Mouse (Mus musculus): ENCODE data around the gene Ptpn5.

Ptpn5 gene

DNA sequence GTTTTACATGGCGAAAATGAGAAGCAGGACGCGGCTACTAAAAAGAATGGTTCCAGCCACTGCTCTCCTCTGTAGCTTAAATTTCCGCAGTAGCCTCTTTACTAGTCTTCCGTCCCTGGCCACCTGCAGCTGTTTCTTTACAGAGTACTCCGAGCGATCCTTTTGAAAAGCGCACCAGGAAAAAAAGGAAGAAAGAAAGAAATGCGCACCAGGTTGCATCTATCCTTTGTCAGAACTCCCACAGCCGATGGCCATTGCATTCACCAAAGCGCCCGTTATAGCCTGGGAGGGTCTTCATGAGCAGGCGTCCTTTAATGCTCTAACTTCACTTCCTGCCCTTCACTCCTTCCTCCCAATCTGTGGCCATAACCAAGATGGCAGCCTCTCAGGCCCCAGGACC, at the start of gene Ptpn5:
Gene Ptpn5 (minus strand): TSS at position 354 of the 400 bp plus-strand sequence.
- no peak for DNase-seq (ENCODE audit: low spot score in 2 of 2)

DNA sequence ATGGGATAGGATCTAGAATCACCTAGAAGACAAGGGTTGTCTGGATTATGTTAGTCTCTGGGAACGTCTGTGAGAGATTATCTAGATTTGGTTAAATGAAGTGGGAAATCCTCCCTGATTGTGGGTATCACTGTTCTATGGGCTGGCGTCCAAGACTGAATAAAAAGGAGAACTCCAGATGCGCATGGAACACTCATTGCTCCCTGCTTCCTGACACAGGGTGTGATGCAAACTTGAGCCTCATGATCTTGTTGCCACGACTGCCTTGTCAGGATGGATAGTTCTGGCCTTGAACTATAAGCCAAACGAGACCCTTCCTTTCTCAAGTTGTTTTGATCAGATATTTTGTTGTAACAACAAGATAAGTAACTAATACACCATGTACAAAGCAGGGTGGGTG, 37.3 kb upstream of the Ptpn5 start:
- DNase-seq (ENCODE audit: low spot score in 2 of 2): no peak

DNA sequence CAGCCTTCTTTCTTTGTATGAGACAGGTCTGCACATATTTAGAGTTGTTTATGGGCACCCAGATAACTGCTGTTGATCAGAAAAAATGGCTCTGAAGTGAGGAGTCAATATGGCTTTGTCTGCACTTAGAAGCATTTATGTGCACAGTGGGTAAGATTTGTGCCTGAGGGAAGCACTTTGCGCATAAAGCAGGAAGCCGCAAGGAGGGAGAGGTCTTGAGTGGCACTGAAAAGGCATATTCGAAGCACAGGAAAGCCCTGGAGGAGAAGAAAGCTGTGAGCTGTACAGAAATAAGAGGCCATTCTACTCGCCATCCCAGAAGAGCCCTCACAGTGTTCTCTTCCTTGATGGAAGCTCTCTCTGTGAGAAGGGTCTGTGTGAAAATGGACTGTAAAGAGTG, 31.5 kb upstream of the Ptpn5 start:
- DNase-seq (ENCODE audit: low spot score in 2 of 2): no peak

DNA sequence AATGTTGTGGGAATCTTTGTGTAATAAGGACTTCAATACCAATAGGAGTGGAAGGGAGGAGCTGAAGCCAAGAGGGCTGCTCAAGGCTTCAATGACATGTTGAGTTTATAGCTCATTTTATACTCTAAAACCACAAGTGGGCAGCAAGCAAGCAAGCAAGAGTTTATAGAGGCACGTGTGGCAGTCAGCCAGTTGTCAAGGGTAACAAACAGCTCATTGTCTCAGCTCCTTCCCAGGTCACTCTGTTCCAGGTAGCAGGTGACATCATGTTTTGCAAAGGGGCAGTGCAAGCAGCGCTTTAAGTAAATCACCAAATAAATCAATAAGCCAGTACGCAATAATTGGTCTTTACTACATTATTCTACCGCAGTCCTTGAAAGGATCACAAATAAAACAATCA, 29.7 kb upstream of the Ptpn5 start:
- DNase-seq (ENCODE audit: low spot score in 2 of 2): no peak

DNA sequence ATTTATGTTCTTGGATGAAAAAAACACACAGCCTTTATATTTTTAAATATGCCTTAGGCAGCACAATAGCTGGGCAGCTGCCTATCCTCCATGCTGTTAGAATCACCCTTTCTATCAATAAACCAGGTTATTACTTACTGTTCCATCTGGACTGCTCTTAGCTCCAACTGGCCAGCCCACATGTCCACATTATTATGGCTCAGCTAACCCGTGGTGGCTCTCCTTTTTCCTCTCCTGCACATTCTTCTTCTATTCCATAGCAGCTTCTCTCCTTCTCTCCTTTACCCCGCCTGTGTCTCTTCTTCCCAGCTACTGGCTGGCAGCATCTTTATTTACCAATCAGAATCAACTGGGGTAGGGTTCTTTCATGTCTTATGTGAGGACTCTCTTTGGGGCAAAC, 25.0 kb upstream of the Ptpn5 start:
- no peak for DNase-seq (ENCODE audit: low spot score in 2 of 2)

DNA sequence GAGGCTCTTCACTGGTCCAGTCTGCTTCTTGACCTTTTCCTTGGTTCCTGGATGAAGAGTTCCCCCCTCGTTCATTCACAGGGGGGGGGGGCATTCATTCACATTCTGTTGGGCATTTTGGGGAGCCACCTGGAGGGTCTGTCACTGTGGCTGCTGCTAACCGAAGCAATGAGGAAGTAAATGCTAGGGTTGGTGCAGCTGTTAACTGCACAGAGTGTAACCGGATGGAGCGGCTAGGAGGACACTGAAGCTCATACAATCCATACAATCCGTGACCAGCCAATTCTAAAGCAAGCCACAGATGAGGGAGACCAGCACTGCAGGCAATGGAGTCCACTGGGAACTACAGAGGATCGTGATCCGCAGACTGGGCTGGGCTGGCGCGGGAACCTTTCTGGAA, 24.3 kb upstream of the Ptpn5 start:
- no peak for DNase-seq (ENCODE audit: low spot score in 2 of 2)

DNA sequence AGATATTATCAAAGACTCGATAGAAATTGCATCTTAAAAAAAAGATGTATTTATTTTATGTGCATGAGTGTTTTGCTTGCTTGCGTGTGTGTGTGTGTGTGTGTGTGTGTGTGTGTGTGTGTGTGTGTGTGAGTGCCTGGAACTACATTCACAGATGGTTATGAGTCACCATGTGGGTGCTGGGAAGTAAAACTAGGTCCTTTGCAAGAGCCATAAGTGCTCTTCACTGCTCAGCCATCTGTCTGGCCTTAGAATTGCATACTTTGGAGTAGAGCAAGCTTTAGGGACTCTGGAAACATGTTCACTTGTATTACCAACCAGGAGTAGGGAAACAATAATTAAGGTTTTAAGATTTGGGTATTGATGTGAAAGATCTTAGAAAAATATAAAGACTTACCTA, 22.4 kb upstream of the Ptpn5 start:
- no peak for DNase-seq (ENCODE audit: low spot score in 2 of 2)

DNA sequence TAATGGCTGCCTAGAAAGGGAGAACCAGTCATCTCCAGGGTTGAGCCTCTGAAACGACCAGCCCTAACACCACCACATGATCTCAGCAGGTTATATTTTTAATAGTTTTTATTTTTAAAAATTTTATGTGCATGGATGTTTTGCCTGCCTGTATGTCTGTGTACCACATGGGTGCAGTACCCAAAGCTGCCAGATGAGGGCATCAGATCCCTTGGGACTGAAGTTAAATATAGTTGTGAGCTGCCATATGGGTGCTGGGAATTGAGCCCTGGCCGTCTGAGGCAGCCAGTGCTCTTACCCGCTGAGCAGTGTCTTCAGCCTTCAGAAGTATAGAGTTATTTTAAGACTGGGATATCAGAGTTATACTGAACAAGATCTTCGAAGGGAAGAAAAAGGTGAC, 21.9 kb upstream of the Ptpn5 start:
- DNase-seq (ENCODE audit: low spot score in 2 of 2): no peak

DNA sequence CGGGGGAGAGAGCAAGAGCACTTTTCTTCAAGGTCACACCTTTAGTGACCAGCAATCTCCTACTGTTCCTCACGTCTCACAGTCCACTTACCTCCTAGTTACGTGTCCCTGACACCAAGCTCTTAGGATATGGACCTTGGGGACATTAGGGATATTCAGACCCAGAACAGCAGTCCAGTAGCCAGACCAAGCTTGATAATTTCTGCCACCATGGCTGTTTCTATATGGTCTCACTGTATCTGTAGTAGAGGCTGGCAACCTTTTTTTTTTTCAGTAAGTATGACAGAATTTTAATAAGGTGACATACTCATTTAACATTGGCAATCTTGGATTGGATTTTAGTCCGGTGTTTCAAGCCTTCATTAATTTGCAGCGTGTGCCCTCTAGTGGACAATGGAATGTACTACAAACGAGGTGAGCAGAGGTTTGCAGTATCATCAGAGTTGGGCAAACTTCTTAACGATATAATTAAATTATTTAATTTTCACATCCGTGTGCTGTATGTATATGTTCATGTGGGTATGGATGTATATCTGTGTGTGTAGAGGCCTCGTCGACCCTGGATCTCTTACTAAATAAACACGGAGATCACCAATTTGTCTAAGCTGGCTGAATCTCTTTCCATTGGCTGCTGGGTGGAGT, 17.1 kb upstream of the Ptpn5 start:
- DNase-seq (ENCODE audit: low spot score in 2 of 2): peak in 1 of 2 experiments; percentile 30

DNA sequence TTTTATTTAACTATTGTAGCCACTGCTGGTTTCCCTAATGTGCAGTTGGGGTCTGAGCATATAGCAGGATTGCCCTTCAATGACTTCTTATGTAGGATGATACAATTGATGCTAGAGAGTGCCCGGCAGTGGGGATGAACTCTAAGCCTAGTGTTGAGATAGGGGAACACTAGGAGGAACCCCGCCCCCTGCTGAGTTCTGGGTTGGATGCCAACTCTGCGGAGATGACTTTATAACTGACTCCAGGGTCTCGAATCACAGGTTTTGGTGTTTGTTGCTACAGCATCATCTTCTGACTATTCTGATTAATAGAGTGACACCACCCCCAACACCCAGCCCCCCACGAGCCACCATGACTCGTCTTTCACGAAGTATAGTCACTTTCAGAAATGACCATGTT, 14.8 kb upstream of the Ptpn5 start:
- no peak for DNase-seq (ENCODE audit: low spot score in 2 of 2)

DNA sequence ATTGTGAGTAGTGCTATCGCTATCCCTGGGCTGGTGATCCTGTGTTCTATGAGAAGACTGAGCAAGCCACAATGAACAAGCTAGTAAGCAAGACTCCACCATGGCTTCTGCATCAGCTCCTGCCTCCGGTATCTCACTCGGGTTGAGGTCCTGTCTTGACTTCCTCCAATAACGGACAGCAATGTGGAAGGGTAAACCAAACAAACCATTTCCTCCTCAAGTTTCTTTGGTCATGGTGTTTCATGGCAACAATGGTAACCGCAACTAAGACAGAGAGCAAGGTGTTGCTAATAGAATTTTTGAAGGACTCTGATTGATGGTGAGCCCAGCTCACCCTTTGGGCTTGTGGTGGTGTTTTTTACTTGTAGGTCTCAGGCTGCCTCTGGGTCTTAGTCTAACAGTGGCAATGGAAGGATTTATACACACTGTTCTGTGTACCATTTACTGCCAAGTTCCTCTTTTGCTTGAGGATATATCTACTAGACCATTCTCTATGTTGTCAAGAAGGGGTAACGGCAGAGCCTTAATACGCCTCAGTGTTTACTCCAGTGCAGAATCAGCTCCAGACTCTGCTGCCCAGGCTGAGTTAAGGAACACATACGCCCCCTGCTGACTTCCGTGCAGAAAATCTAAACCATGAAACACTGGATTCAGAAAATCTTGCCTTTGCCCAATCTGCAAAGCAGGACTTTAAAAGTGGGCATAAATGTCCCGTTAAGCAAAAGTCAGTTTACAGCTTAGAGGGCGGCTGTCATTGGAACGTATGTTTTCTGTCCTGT, 12.7 kb upstream of the Ptpn5 start:
- DNase-seq (ENCODE audit: low spot score in 2 of 2): peak in 1 of 2 experiments; percentile 48

DNA sequence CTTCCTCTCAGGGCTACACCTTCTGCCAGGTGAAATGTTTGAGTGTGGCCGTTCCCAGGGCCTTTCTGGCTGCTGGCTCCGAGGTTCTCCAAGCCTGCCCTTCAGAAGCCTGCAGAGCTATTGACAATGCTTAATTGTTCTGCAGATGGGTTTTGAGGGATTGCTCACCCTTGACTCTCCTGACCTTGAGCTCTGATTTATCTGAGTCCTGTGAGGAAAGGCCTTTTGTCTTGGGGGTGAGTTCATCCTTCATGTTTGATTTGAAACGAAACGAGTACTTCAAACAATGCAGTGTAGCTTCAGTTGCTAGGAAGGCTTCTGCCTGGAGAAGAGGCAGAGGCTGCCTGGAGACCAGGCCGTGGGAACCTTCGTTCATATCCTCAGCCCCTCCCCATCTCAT, 10.8 kb upstream of the Ptpn5 start:
- no peak for DNase-seq (ENCODE audit: low spot score in 2 of 2)

DNA sequence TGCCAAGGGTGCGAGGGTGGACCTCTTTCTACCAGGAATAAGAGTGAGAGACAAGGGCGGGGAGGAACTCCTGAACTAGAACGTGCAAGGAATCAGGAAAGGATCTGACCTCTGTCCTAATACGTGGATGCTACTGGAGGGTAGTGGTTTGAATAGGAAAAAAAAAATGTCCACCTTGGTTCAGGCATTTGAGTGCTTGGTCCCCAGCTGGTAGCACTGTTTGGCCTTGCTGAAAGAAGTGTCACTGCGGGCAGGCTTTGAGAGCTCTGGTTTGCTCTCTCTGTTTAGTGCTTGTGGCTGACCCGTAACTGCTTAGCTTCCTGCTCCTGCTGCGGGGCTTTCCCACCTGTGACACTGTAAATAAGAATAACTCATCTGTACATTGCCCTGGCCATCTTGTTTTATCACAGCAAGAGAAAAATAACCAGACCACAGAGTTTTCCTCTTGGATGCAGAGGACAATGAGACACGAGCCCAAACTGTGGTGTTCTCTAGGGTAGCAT, 6.4 kb upstream of the Ptpn5 start:
- DNase-seq (ENCODE audit: low spot score in 2 of 2): no peak

DNA sequence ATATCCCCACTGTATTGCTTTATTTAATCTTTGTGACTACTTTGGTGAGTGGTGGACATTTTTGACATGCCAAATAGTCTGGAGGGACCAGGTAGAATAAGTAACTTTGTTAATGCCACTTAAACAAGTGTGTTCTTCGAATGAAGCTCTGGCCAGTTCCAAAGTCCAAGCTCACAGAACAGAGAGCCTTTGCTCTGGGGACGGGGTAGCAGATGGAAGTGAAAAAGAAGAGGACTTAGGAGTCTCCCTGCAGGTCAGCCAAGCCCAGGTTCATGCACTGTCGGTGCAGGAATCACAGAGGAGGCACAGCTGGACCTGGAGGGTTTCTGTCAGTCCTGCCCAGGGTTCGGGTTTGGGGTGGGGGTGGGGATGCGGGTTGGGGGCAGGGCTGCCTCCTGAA, 1.1 kb upstream of the Ptpn5 start:
- no peak for DNase-seq (ENCODE audit: low spot score in 2 of 2)

DNA sequence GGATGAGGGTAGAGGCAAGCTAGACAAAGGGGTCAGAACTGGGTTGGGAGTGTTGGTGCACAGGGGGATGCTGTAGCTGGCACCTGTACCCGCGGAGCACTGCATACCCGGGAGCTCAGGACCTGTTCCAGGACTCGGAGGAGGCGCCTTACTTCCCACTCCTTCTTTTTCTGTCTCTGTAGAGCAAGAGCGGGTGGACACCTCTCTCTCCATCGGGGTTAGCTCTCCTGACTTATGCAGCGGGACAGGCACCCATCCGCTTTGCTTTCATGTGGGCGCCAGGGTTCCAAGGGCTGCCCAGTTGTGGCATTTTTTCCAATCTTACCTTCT, 588 bp downstream of the Ptpn5 start:
- no peak for DNase-seq (ENCODE audit: low spot score in 2 of 2)

DNA sequence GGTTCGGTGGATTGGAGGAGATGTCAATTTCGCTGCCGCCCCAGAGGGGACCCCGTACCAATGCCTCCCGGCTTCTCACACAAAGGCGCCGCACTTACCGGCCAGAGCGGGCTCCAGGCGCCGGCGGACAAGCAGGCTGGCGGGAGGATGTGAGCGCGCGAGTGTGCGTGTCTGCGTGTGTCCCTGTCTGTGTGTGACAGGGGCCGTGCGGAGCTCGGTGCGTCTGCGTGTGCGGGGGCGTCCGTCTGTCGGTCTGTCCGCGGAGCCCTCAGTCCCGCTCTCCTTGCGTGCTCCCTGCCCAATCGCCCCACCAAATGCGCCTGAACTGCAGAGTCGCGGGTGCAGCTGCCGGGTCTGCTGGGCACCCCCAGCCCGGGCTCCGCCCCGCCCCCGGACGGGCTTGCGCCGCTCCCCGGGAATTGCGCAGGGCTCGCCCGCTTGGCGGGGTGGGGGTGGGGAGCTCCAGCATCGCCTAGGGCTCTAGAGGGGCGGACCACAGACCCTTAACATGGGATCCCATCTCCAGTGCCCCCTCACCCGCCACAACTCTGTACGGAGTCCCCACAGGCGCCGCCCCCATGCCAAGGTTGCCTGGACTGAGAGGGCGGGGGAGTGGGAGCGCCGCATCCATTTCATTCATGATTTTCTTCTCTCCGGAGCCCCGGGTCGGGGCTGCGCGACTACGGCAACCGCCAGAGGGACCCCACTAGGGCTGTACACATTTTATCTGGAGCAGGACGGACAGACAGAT, 1.1 kb downstream of the Ptpn5 start:
- peak; percentile 78 to 80 for DNase-seq (ENCODE audit: low spot score in 2 of 2)

DNA sequence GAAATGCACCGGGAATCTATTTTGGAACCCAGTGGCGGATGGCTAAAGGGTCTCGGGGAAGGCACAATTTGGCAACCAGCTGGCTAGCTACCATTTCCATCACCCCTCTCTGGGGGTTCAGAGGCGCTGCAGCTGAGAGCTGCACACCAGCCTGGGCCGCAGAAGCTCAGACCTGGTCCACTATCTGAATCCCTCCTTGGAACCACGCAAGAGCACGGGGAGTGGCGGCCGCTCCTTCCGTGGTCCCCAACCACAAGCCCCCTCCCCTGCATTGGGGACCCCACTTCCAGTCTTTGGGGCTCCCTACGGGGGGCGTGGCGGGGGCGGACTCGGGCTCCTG, 1.7 kb downstream of the Ptpn5 start:
- no peak for DNase-seq (ENCODE audit: low spot score in 2 of 2)

DNA sequence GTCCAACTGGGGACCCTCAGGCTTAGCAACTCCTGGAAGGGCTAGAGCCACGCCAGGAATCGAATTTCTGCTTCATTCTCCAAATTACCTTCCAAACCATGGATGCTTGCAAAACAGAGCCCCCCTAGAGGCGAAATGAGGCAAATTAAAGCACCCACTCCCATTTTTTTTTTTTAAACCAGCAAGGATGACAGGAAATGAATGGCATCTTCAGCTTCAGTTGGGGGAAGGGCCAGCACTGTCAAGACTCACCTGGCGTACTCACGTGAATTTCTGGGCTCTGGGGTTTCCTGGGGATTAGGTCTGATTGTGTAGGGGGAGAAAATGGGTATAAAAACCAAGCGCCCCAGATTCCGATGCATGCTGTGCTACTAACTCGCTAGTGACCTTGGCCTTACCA, 2.2 kb downstream of the Ptpn5 start:
- DNase-seq (ENCODE audit: low spot score in 2 of 2): no peak

DNA sequence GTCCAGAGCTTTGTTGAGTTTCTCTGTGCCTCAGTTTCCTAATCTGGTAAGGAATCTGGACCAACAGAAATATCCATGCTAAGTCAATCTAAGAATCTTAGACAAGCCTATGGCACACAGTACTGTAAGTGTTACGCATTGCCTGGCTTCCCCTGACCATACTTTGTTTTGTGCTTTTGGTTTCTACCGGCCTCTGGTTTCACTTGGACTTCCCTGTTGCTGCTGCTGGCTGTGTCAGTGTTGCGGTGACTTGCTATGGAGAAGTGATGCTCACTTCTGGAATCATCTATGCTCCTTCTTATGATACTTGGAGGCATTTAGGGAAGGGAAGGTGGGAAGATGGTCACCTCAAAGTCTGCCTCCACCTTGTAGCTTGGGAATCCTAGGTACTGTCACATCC, 11.5 kb downstream of the Ptpn5 start:
- DNase-seq (ENCODE audit: low spot score in 2 of 2): no peak

DNA sequence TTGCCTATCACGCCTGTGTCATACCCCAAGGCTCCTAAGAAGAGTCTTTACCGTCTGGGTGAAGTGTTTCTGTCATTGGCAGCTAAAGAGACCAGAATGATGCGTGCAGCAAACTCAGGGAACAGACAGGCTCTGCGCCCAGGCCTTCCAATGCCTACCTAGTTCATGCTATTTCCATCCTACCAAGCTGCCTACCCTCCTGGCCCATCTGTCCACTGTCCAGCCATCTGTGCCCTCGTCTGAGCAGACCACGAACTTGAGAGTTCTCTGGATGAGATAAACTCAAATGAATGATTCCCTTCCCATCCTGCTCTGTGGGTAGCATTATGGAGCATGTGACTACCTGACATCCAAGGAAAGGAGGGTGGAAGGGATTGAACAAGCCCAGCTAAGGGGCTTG, 16.8 kb downstream of the Ptpn5 start:
- DNase-seq (ENCODE audit: low spot score in 2 of 2): no peak

DNA sequence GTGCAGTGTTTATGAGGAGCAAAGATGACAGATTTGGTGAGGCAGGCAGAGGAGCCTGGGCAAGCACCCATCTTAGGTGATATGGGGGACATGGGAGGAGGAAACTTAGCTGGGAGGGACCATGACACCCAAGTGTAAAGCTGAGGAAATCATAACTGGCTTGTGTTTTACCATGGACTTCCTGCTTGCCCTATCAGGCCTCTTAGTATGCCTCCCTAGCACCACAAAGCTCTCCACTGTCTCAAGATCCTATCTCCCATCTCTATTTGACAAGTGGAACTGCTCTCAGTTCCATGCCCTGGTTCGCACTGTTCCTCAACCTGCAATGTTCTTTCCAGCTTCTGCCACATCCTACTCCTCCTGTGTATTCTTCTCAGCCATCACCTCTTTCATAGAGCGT, 18.0 kb downstream of the Ptpn5 start:
- no peak for DNase-seq (ENCODE audit: low spot score in 2 of 2)

DNA sequence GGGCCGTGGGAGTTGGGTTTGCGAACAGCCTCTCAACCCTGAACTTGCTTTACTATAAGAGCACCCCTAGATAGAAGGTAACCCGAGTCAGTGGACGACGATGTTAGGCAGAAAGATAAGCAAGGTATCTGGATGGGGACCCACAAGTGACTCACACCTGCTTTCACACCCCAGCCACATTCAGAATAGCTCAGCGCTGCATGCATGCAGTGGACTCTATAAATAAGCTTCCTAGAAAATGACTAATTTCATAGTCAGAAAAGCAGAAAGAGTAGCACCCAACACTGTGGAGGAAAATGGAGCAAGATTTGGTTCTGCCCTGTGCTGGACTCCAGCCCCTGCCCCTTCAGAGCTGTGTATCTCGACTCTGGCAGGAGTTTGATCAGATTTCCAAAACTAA, 20.1 kb downstream of the Ptpn5 start:
- DNase-seq (ENCODE audit: low spot score in 2 of 2): no peak

DNA sequence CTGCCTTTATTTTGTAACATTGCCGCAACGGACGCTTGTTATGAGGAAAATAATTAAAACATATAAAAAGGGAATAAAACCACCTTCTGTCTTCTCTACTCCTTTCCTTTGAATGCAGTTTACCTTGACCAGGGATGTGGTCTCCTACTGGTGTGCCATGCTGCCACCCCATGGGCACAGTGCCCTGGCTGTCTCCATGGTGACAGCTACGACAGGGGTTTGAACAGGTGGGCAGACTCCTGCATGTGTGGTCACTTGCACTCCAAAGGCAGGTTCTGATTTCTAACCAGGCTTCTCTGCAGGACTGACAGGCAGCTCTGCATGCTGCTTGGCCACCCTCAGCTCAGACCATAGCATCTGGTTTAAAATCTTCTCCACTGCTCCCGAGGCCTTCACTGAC, 21.4 kb downstream of the Ptpn5 start:
- DNase-seq (ENCODE audit: low spot score in 2 of 2): no peak

All from frontal cortex, postnatal 10 days (tissue).